Mouse (Mus musculus) embryonic stem cell, embryonic (primary cell): ENCODE data around the gene Dusp23.

Source experiments
- CTCF ChIA-PET, 4 experiments: fragments of 300-600 bp in 2 of 4; fragments of 350-600 bp in 2 of 4; sonication (Branson Sonifier 250); formaldehyde crosslinking; loops; one replicate each; lab custom pipeline; 2022; ENCODE audit warnings: inconsistent platforms in 2 of 4; lab: Charles Lee
- POLR2A ChIA-PET, 4 experiments: fragments of 300-600 bp in 2 of 4; fragments of 350-600 bp in 2 of 4; sonication (Branson Sonifier 250); formaldehyde crosslinking; loops; one replicate each; lab custom pipeline; 2022; ENCODE audit warnings: antibody characterized with exemption in 4 of 4, inconsistent platforms in 1 of 4; lab: Charles Lee

Dusp23 gene

GRCm38 (mm10) chr1:172634136-172634535 is 1.4 kb upstream of the Dusp23 start:
- POLR2A ChIA-PET = interaction anchor here in 1 of 4 experiments (1.5 kb wide), 1 partner anchor 23 kb away, joined by 3 read pairs; no protein-coding TSS in a partner anchor
- CTCF ChIA-PET = interaction anchor here (0.7 to 4.2 kb wide), 8 partner anchors 15 to 144 kb away, joined by 3 to 37 read pairs (median 8); no protein-coding TSS in a partner anchor

DNA sequence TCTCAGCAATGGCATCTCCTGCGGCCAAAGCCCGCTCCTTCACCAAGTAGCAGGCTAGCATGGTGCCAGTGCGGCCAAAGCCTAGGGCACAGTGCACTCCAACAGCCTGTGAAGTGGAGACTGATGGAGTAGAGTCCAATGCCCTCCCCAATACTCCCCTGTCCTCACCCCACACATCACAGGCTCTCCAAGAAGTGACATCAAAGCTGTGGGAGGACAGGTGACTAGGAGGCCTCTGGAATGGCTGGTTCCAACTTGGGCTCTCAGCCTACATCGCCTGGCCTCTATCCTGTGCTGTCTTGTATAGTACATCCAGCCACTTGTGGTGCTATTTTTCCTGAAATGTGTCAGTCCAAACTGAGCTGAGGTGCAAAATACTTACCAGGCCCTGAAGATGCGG is 1.0 kb downstream of the Dusp23 start:
- ChIA-PET POLR2A (interaction anchor here in 1 of 4 experiments (1.2 to 1.8 kb wide), 3 partner anchors 69 to 117 kb away, joined by 3 to 5 read pairs (median 4); partner anchors contain the start of gene Cfap45), CTCF (interaction anchor here in 3 of 4 experiments (0.7 to 4.2 kb wide), 6 partner anchors 11 to 223 kb away, joined by 3 to 37 read pairs (median 5); no protein-coding TSS in a partner anchor)

- ChIA-PET CTCF (no interaction called here), POLR2A (interaction anchor here in 1 of 4 experiments (0.6 kb wide), 1 partner anchor 1328 kb away, joined by 3 read pairs; no protein-coding TSS in a partner anchor)
These were observed 2.9 kb downstream of the Dusp23 start for GRCm38 (mm10) chr1:172629831-172630230.

DNA sequence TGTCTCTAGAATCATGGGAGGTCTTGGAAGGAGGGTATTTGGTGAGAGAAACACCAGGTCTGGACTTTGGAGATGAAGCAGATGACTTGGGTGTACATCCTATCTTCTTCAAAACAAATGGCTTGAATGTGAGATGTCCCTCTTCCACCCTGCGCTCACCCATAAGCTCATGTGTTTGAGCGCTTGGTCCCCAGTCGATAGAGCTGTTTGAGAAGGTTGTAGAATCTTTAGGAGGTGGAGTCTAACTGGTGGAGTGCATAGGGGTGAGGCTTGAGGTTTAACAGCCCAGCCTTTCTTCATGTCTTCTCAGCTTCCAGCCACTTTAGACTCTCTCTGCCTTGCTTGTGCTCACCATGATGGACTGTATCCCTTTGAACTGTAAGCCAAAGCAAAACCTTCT is 6.5 kb downstream of the Dusp23 start:
- ChIA-PET CTCF (interaction anchor here in 1 of 4 experiments (1.1 kb wide), 1 partner anchor 97 kb away, joined by 3 read pairs; no protein-coding TSS in a partner anchor), POLR2A (no interaction called here)

DNA sequence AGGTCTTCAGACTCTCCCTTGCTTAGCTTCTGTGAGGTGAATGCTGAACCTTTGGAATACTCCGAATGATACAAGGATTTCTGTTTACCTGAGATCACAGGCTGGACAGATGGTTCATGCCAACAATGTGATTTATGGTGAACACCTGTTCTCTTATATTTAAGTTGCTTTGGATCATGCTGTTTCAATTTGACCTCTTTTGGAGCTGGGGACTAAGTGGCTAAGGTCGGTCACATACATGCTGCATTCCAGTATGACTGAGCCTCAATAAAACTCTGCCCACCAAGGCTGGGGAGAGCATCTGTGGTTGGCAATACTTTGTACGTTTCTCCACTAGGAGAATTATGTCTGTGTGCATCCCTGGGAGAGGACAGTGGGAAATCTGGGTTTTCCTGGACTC is 8.7 kb downstream of the Dusp23 start:
- POLR2A ChIA-PET = no interaction called here

DNA sequence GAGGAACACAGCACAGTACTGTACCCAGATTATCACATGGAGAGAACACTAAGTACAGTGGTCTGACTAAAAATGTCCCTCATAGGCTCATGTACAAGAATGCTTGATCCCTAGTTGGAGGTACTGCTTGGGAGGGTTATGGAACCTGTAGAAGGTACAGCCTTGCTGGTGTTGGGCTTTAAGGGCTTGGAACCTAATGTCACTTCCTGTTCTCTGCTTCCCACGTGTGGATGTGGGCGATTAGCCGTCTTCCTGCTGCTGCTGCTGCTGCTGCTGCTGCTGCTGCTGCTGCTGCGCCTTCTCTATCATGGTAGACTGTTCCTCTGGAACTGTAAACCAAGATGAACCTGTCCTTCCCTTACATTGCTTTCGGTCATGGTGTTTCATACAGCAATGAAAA is 9.2 kb downstream of the Dusp23 start:
- ChIA-PET POLR2A (no interaction called here), CTCF (interaction anchor here in 2 of 4 experiments (0.8 to 1.1 kb wide), 2 partner anchors 10 to 95 kb away, joined by 3 read pairs; no protein-coding TSS in a partner anchor)

More for the DNA sequence above, 8.7 kb downstream of the Dusp23 start:
- CTCF ChIA-PET = interaction anchor here in 2 of 4 experiments (0.8 to 1.1 kb wide), 3 partner anchors 9 to 95 kb away, joined by 3 to 4 read pairs (median 3); no protein-coding TSS in a partner anchor

DNA sequence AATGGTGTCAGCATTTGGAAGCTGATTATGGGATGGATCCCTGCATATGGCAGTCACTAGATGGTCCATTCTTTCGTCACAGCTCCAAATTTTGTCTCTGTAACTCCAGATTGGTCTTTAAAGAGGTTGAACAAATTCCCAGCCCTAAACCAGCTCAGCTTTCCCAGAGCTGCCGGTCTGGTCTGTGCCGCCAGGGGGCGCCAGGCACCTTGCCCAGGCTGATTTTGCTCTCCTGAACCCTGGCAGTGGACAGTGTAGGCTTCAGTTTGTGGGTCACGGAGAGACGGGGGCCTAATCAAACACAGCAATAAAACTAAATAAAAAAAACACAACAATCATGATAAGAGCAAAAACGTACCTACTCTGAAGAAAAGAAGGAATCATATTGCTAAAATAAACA is 13.5 kb downstream of the Dusp23 start:
- ChIA-PET POLR2A (no interaction called here), CTCF (interaction anchor here (0.6 to 1.7 kb wide), 25 partner anchors 10 to 779 kb away, joined by 3 to 10 read pairs (median 4); partner anchors contain the start of genes Dusp23 (in 1 of the 4) and Slamf8 (in 1 of the 4))

DNA sequence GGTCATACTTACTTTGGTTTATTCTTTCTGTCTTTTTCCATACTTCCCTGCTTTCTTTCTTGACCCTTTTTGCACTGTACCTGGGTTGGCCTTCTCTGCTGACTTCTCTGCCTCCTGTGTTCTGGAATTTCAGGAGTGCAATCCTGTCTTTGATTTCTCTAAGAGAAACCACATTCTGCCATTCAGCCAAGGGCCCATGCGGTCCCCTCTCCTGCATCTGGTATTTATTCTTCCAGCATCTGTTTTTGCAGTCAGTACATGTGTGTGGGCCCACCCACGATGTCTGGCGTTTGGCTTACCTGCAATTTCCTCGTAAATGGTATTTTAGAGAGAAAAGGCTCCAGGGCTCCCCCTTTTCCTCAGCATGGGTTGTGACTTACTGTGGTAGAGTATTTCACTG is 14.6 kb downstream of the Dusp23 start:
- CTCF ChIA-PET = interaction anchor here in 3 of 4 experiments (0.5 to 2.1 kb wide), 3 partner anchors 20 to 1007 kb away, joined by 3 to 5 read pairs (median 4); no protein-coding TSS in a partner anchor
- POLR2A ChIA-PET = no interaction called here

GRCm38 (mm10) chr1:172617365-172618076 is 15.2 kb downstream of the Dusp23 start:
- CTCF ChIA-PET = interaction anchor here in 2 of 4 experiments (0.5 to 2.1 kb wide), 2 partner anchors 89 to 1006 kb away, joined by 4 to 5 read pairs; no protein-coding TSS in a partner anchor
- POLR2A ChIA-PET = no interaction called here

- ChIA-PET POLR2A (no interaction called here), CTCF (interaction anchor here in 3 of 4 experiments (0.7 to 2.1 kb wide), 2 partner anchors 88 kb away, joined by 4 to 7 read pairs (median 5); no protein-coding TSS in a partner anchor)
These were observed 16.0 kb downstream of the Dusp23 start for GRCm38 (mm10) chr1:172616537-172617300.

- ChIA-PET POLR2A (interaction anchor here in 1 of 4 experiments (1.4 kb wide), 1 partner anchor 87 kb away, joined by 4 read pairs; no protein-coding TSS in a partner anchor), CTCF (interaction anchor here in 2 of 4 experiments (0.6 to 1.5 kb wide), 3 partner anchors 87 to 622 kb away, joined by 3 to 7 read pairs (median 3); no protein-coding TSS in a partner anchor)
These were observed 17.4 kb downstream of the Dusp23 start for GRCm38 (mm10) chr1:172615412-172615811.

GRCm38 (mm10) chr1:172614654-172615053 is 18.1 kb downstream of the Dusp23 start:
- ChIA-PET POLR2A (interaction anchor here in 1 of 4 experiments (1.4 kb wide), 1 partner anchor 86 kb away, joined by 4 read pairs; no protein-coding TSS in a partner anchor), CTCF (interaction anchor here in 2 of 4 experiments (1.5 to 2.5 kb wide), 2 partner anchors 86 kb away, joined by 3 to 9 read pairs; no protein-coding TSS in a partner anchor)

GRCm38 (mm10) chr1:172612745-172613144 is 20.0 kb downstream of the Dusp23 start:
- POLR2A ChIA-PET = no interaction called here
- CTCF ChIA-PET = interaction anchor here in 1 of 4 experiments (2.5 kb wide), 1 partner anchor 84 kb away, joined by 9 read pairs; no protein-coding TSS in a partner anchor

- CTCF ChIA-PET = interaction anchor here in 1 of 4 experiments (0.5 to 1.2 kb wide), 2 partner anchors 16 to 83 kb away, joined by 3 read pairs; no protein-coding TSS in a partner anchor
- POLR2A ChIA-PET = no interaction called here
These were observed 21.5 kb downstream of the Dusp23 start for GRCm38 (mm10) chr1:172611304-172611703.

DNA sequence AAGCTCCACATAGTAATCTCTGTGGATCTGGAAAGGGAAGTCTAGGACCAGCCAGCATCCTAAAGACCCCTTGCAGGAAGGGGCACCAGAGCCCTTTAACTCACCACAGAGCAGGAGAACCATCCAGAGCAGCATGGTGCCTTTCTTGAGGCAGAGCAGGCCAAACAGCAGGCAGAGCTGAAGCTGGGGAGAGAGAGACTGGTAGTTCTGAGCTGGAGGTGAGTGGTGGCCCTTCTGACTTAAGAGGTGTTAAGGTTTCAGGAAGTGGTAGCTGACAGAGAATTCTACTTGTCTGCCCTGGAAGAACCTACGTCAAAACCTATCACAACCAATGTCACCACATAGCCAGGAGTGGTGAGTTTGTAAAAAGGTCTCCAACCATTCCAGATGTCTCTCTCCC is 30.4 kb downstream of the Dusp23 start, which contains the start of gene Fcrl6:
Gene Fcrl6 (minus strand): TSS at position 226 of the 400 bp plus-strand sequence.
- ChIA-PET CTCF (interaction anchor here in 1 of 4 experiments (1.0 kb wide), 1 partner anchor 73 kb away, joined by 3 read pairs; no protein-coding TSS in a partner anchor), POLR2A (no interaction called here)

DNA sequence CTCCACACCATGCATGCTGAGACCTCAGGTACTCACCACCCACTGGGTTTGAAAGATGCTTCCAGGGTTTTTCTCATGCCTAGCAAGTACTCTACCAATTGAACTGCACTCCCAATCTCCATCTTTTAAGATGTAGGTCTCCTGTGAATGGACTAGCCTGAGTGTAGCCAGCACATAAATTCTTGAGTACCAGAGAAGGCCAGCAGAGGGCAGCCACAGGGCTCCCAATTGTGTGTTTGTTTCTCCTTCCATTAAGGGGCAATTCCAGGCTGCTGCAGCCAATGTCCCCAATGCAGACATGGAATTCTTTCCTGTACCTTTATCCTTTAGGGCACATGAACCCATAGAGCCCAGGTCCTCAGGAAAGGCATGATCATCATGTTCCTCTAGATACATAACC is 38.3 kb downstream of the Dusp23 start:
- ChIA-PET POLR2A (interaction anchor here in 2 of 4 experiments (0.6 to 1.7 kb wide), 3 partner anchors 28 to 140 kb away, joined by 3 to 5 read pairs (median 4); no protein-coding TSS in a partner anchor), CTCF (interaction anchor here (0.6 to 2.0 kb wide), 14 partner anchors 13 to 835 kb away, joined by 3 to 10 read pairs (median 3); no protein-coding TSS in a partner anchor)

- ChIA-PET CTCF (interaction anchor here in 3 of 4 experiments (0.5 to 2.0 kb wide), 4 partner anchors 30 to 246 kb away, joined by 3 to 10 read pairs (median 4); no protein-coding TSS in a partner anchor), POLR2A (interaction anchor here in 1 of 4 experiments (1.2 to 1.7 kb wide), 2 partner anchors 28 to 63 kb away, joined by 4 to 5 read pairs; no protein-coding TSS in a partner anchor)
These were observed 38.8 kb downstream of the Dusp23 start for GRCm38 (mm10) chr1:172593956-172594355.
